Mouse (Mus musculus): ENCODE measurements around the gene Arhgap24.

GRCm38 (mm10) chr5:102555958-102556357, 74.8 kb downstream of the Arhgap24 start:
- no peak for TF ChIP-seq JUND (conservative IDR thresholded peaks at IDR 0.05; ENCODE audit: low read depth, low read length)
- no peak for TF ChIP-seq JUN (IDR thresholded peaks at IDR 0.05; ENCODE audit: insufficient read depth, low read depth, low read length)
